Mouse (Mus musculus) cerebral cortex, adult 2 months (tissue): ENCODE measurements around the gene Hrasls.

Source experiments
- WGBS: fragments of 180-500 bp; shearing (Covaris S2); methylation state at CpG from one replicate; pipeline ENCODE4 v1.1.7; 2018; 5-methylcytosine and 5-hydroxymethylcytosine counted together

Hrasls gene

DNA sequence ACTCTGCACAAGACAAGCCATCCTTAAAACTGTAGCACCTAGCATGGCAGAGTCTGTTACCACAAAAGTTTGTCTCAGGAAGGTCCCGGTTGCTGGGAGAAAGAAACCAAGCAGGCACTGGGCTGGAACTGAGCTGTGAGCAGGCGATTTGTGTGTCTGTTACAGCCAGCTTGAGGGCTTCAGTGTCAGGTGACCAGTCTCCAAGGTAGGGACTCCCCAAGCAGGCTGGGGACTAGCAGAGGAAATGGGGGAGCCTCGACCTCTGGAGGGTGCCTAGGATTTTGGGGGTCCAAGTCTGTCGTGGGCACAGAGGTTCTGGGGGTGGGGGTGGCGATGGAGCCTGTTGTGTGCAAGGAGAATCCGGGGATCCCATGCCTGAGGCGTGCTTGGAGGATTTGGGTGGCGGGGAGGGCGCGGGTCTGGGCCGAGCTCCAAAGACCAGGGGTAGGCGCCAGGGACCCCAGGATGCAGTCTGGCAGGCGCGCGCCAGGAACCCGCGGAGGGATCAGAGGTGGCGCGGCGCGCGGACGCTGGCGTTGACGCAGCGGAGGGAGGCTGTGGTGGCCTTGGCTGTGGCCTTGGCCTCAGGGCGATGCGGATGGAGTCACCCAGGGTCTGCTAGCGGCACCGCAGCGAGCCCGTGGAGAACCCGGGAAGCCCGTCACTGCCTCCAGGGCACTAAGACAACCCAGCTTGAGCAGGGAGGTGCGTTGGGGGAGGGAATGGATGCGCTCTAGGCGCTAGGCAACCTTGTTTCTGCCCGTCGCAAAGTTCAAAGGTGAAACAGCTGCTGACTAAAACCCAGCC is at the start of gene Hrasls:
Hrasls (plus strand) TSS at position 91 of the 807 bp plus-strand sequence.
- WGBS, result under 1% methylated on average over 39 of the region's 39 CpGs

DNA sequence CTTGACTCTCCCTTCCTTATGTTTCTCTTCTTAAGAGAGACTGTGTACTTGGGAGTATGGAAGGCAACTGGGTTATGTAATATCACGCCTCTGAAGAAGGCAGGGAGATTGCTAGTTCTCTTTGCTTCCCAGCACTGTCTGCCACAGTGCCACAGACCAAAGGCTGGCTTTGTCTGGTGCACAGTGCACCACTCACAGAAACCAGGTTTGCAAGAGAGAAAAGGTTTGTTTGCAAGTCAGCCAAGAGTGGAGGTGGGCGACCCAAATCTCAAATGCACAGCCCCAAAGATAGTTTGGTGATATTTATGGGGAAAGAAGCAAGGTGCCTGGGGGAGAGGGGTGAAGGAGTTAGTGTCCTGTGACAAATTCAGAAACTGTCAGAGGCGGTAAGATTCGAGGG is 47.2 kb upstream of the Hrasls start:
- WGBS, result 50% methylated on average over 4 of the region's 4 CpGs

DNA sequence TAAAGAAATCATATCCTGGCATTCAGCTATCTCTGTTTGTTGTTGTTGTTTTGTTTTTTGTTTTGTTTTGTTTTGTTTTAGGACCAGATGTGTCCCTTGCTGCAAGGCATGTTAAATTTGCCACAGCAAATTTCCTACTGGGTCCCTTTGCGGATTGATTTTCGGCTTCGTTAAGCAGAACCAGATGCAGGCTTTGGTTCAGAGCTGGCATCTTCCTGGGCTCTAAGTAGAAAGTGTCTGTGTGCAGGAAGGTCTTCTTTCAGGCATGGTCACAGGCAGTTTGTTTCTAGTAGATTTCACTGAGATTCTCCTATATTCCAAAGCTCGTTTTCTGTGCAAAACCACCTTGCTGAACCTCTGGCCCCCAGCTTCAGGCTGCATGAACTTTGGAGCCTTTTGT is 42.4 kb upstream of the Hrasls start:
- 84% methylated on average over 4 of the region's 4 CpGs for WGBS

DNA sequence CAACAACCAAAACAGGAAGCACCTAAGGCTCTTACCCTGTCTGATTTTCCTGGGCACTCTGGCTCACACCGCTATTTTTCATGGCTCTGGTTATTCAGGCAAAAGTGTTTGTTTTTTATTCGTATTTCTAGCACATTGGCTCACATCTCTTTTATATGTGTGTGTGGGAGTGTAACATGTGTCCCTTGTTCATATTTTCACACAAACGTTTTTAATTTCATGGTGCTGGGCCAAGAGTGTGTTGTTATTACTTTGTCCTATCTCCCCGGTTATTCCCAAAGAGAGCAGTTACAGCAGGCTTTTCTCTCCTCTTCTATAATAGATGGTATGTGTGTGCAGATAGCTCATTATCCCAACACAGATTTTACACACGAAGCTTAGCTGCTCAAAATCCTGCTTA is 37.8 kb upstream of the Hrasls start:
- 50% methylated on average over 5 of the region's 5 CpGs for WGBS

DNA sequence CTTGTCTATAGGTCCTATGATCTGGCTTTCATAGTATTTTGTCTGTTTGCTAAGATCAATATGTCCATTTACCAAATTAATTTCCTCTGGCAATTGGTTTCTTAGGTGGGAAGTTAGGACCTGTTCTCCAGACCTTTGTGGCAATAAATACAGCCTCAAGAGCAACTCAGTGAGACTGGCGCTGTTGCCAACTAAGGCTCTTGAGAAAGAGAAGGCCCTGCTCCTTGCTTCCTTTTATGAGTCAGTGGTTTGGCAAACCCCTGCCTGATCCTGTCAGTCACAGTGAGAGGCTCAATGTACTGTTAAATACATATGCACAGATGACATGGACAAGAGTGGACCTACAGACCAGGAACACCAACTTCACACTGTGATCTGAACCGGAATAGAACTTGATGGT is 36.3 kb upstream of the Hrasls start:
- 97% methylated on average over 2 of the region's 2 CpGs for WGBS

DNA sequence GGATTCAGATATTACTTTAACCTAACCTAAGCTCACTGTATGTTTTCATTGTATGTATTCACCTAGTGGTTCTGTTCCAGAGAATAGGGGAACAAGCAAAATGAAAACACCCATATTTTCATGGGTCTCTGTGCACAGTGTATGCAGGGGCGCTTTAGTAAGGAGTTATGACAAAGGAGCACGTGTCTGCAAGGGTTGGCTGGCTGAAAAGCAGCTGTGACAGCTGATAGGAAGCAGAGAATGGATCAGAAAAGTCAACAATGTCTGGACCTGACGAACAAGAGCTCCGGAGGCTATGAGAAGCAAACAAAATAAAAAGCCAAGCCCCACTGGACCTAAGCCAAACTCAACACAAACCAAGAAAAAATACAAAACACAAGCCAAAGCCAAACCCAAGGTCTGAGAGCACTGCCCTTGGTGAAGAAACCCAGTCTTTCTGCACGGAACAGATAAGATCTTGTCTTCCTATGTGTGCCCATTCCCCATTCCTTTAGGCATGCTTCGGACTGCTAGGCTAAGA is 34.6 kb upstream of the Hrasls start:
- WGBS, result 67% methylated on average over 6 of the region's 6 CpGs

DNA sequence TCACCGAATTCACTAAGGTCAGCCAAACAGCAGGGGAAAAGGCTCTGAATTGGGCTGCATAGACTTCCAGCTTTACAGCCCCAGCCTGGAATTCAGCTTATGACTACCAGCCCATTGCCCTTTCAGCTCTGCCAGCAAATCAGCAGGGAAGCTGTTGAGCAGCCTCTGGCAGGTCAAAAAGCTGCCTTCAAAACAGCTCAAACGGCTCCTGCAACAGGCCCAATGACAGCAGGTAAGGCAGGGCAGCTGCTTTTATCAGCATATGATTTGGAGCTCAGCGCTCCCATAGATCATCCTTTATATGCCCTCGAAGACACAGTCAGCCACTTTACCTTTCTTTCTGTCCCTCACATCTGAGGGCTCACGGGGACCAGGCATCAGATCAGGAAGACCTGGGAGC is 16.6 kb upstream of the Hrasls start:
- 68% methylated on average over 5 of the region's 5 CpGs for WGBS

DNA sequence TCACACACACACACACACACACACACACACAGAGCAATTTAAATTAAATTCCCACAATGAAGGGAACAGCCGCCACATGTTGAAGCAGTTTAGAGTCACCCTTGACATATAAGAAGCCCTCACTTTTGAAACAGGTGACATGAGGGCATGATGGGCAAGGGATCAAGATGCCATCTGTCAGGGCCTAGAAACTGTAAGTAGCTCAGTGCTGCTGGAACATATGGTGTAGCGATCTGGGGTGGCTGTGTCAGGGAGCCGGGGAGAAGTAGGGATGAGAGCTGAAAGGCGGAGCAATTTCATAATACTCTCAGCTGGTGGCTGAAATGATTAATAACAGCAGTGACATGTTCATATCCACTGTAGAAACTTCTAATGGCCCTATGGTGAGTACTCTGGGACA is 15.5 kb upstream of the Hrasls start:
- WGBS, result 86% methylated on average over 4 of the region's 4 CpGs

DNA sequence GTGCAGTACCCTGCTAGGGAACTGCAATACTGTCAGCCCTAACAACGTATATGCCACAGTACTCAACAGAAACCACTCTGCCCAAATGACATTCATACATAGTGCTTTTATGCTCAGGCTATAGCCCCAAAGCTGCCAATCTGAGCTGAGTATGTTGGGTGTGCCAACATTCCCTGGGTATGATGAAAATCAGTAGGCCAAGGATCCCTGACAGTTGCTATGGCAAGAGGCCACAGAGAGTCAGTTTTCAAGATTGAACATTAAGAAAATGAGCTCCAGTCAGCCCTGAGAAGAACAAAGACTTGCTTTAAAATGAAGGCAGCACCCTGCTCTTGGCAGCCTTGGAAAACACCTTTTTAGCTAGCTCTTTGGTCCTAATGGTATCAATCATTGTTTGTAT is 14.3 kb upstream of the Hrasls start:
- 84% methylated on average over 1 of the region's 1 CpGs for WGBS

DNA sequence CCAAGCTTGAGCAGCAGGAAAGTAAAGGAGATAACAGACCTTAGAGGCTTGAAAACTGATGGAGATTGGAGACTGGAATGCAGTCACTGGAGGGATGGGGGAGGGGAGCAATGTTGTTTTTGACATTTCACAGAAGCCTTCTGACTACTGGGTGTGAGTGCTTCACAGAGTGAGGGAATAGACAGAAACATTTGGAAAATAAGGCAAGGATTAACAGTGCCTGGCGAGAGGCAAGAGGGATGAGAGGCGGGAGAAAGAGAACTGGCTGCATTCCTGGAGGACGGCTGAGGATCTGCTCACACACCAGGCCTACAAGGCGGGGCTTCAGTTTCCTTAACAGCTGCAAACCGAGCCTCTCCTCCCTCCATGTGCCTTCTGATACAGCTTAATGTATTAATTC is 11.0 kb upstream of the Hrasls start:
- 30% methylated on average over 5 of the region's 5 CpGs for WGBS

DNA sequence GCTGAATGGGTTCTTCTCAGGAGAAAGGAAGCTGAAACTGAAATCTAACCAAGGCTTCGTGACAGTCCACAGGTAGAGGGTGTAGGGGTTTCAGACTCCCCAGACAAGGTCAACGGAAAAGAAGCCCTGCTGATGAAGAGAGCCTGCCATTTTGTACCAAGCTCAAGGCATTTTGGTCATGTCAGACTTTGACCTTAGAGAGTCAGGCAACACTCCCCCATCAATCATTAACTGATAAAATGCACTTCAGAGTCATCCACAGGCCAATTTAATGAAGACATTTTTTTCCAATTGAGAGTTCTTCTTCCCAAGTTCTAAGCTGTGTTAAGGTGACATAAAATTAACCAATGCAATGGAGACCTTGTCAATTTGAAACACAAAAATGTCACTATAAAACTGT is 8.3 kb upstream of the Hrasls start:
- WGBS, result 86% methylated on average over 2 of the region's 2 CpGs

DNA sequence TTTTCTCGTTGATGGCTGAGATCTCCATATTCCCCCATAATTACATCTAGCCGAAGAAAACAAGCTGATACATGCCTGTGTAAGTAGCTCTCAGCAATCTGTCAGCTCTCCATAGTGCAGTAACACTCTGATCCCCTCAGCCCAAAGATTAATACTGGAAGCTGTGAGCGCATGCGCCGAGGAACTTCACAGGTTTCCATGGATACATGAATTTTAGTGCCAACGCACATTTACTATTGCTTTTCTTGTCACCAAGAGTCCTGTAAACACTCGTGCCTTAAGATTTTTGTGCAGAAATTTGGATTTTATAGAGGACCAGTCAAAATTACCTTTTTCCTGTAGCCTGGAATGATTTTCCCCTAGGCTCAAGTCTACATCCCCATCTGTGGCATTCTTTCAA is 4.6 kb upstream of the Hrasls start:
- WGBS, result 41% methylated on average over 7 of the region's 7 CpGs

DNA sequence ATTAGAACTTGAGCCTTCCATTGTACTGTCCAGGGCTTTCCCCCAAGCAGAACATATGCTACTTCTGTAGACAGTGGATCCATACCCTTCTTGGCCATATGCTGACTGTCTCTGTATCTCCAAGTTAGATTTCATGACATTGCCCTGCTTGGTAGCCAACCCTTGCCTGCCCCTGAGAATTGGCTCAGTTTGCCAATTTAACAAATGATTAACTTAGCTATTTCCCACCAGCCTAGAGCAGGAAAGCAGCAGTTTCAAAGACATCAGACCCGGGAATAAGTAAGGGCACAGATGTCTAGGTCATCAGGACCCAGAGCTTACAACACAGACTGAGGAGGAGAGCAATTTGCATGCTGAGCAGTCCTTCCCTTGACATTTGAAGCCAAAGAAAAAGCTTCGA is 3.9 kb upstream of the Hrasls start:
- 37% methylated on average over 2 of the region's 2 CpGs for WGBS

DNA sequence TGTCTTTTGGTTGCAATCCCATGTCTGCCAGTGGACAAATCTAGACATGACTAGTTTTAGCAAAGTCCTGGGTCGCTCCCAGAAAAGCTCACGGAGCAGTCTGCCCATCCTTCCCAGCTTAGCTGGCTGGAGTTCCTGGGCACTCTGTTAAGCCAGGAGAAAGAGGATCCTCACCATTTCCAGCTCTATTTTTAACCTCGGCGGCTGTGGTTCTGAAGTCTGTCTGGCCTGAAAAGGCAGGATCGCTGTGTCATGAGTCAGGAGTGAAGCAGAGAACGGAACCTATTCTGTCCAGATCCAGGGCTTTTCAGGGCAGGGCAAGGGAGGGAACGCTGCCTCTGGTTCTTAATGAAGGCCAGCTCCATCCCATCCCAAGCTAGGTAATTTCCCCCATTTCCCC is 654 bp upstream of the Hrasls start:
- 44% methylated on average over 7 of the region's 7 CpGs for WGBS

DNA sequence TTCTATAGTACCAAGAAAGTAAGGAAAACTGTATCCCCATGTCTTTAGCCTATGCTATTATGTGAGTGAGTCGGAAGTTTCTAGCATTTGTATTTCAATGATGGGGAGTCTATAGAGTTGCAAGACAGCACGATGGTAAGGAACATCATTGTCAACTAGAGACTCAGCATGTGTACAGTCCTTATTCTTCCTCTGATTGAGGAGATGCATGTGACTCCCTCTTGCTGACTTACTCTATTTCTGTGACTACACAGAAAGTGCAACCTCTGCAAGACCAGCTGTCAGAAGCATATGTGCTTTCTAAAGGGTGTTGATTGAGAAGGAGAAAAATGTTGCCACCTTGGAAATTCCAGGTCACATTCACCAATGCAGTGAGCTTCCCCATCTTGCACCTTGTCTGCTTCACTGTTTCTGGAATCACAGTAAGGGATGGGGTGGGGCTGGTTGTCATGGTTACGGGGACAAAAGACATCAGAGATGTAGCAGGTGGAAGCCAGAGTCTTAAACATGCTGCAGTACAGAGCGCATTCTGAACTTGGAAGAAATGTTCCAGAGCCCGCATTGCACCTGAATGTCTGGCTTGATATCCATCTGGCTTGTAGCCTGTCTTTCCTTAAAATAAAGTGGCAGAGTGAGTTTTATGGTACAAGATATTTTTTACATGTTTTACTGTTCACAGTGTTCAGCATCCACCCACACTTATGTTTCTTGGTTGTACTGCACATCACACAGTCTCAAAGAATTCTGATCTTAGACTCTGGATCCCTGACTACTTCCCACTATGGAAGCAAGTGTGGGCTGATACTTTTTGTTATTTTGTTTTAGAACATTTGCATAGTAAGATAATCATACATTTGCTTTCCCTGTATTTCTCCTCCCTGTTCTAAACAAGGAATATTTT is 7.2 kb downstream of the Hrasls start:
- WGBS, result 46% methylated on average over 5 of the region's 5 CpGs

DNA sequence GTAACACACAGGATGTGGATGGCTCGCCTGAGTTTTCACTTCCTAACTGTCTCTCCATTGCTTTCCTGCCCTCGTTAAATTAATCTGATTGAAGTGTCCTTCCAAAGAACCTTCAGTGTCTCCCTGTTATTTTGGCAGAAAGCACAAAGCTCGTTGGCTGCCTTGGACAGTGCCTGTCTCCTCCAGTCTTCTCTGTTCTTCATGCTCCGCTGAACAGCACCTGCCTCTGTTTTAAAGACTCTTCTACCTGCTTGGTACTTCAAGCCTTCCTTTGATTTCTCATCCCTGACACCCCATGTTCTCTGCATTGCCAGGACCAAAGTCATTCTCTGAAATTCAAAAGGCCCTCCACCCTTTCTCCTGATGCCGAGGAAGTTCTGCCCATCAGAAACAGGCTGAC is 26.5 kb downstream of the Hrasls start:
- WGBS, result 63% methylated on average over 5 of the region's 5 CpGs

DNA sequence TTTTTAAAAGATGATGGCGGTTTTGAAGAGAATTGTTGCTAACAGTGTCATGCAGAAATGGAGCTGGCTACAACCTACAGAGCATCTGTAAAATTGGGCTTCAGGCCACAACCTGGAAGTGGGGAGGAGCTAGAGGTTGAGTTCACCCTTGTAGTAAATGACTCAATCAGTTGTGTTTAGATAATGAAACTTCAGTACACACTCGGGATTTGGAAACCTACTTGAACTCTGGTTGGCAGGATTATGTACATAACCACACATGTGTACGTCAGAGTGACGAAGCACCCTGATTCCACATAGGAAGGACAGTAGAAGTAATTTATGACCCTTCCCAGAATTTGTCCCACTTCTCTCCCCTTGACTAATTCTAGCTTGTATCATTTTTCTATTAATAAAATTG is 44.8 kb downstream of the Hrasls start:
- WGBS, result 90% methylated on average over 4 of the region's 4 CpGs
